Mouse (Mus musculus) T-helper 1 cell (primary cell): ENCODE results near the gene Oxsm.

Experiments
- in situ Hi-C: fragments of 300-600 bp; cut with MboI, MseI; formaldehyde crosslinking; loops from one replicate; pipeline ENCODE4 v1.15.1; 2025; ENCODE audit warnings: high pct_unique_total_duplicates

Gene Oxsm

GRCm38 (mm10) chr14:16249171-16249874 is at the start of gene Oxsm, which contains the start of gene Ngly1:
TSS of gene Oxsm (minus strand) at chr14:16249808.
TSS of gene Ngly1 (plus strand) at chr14:16249280.
- in situ Hi-C loops = loop anchor here (10.0 kb wide), 1 partner anchor 485 kb away; no protein-coding TSS in a partner anchor

- in situ Hi-C loops = no loop called here
Measured at GRCm38 (mm10) chr14:16296816-16297468, 47.3 kb upstream of the Oxsm start.

- in situ Hi-C loops = no loop called here
Measured at GRCm38 (mm10) chr14:16293921-16294320, 44.3 kb upstream of the Oxsm start.

- in situ Hi-C loops = no loop called here
Measured at GRCm38 (mm10) chr14:16293015-16293414, 43.4 kb upstream of the Oxsm start.

GRCm38 (mm10) chr14:16292371-16292770 is 42.8 kb upstream of the Oxsm start:
- in situ Hi-C loops = no loop called here

- in situ Hi-C loops = no loop called here
Measured at GRCm38 (mm10) chr14:16283966-16284365, 34.4 kb upstream of the Oxsm start.

- in situ Hi-C loops = no loop called here
Measured at GRCm38 (mm10) chr14:16279196-16279595, 29.6 kb upstream of the Oxsm start.

GRCm38 (mm10) chr14:16273677-16274076 is 24.1 kb upstream of the Oxsm start:
- in situ Hi-C loops = no loop called here

GRCm38 (mm10) chr14:16269776-16270175 is 20.2 kb upstream of the Oxsm start:
- in situ Hi-C loops = no loop called here

- in situ Hi-C loops = no loop called here
Measured at GRCm38 (mm10) chr14:16267028-16267427, 17.4 kb upstream of the Oxsm start.

GRCm38 (mm10) chr14:16261869-16262268 is 12.3 kb upstream of the Oxsm start:
- in situ Hi-C loops = no loop called here

- in situ Hi-C loops = no loop called here
Measured at GRCm38 (mm10) chr14:16260541-16260940, 10.9 kb upstream of the Oxsm start.

GRCm38 (mm10) chr14:16256209-16256608 is 6.6 kb upstream of the Oxsm start:
- in situ Hi-C loops = no loop called here

GRCm38 (mm10) chr14:16255745-16256144 is 6.1 kb upstream of the Oxsm start:
- in situ Hi-C loops = no loop called here

- in situ Hi-C loops = no loop called here
Measured at GRCm38 (mm10) chr14:16250099-16250498, 491 bp upstream of the Oxsm start.

GRCm38 (mm10) chr14:16248603-16249157 is 928 bp downstream of the Oxsm start:
- in situ Hi-C loops = loop anchor here (10.0 kb wide), 1 partner anchor 484 kb away; no protein-coding TSS in a partner anchor

- in situ Hi-C loops = loop anchor here (10.0 kb wide), 1 partner anchor 483 kb away; no protein-coding TSS in a partner anchor
Measured at GRCm38 (mm10) chr14:16248135-16248534, 1.5 kb downstream of the Oxsm start.

- in situ Hi-C loops = loop anchor here (10.0 kb wide), 1 partner anchor 482 kb away; no protein-coding TSS in a partner anchor
Measured at GRCm38 (mm10) chr14:16246340-16246912, 3.2 kb downstream of the Oxsm start.

- in situ Hi-C loops = loop anchor here (10.0 kb wide), 1 partner anchor 480 kb away; no protein-coding TSS in a partner anchor
Measured at GRCm38 (mm10) chr14:16245127-16245526, 4.5 kb downstream of the Oxsm start.

GRCm38 (mm10) chr14:16244370-16244769 is 5.2 kb downstream of the Oxsm start:
- in situ Hi-C loops = loop anchor here (5.0 to 10.0 kb wide), 2 partner anchors 123 to 480 kb away; partner anchors contain the start of gene Top2b

GRCm38 (mm10) chr14:16243603-16244209 is 5.9 kb downstream of the Oxsm start:
- in situ Hi-C loops = loop anchor here (5.0 to 10.0 kb wide), 2 partner anchors 124 to 479 kb away; partner anchors contain the start of gene Top2b
